Mouse (Mus musculus) embryo, embryonic 11.5 days (tissue): ENCODE data around the gene Lrp6.

Source experiments
- DNase-seq: peaks from one replicate; pipeline ENCODE4 v3.0.0-alpha.2; 2012; ENCODE audit warnings: low read depth, low spot score

Lrp6 gene

DNA sequence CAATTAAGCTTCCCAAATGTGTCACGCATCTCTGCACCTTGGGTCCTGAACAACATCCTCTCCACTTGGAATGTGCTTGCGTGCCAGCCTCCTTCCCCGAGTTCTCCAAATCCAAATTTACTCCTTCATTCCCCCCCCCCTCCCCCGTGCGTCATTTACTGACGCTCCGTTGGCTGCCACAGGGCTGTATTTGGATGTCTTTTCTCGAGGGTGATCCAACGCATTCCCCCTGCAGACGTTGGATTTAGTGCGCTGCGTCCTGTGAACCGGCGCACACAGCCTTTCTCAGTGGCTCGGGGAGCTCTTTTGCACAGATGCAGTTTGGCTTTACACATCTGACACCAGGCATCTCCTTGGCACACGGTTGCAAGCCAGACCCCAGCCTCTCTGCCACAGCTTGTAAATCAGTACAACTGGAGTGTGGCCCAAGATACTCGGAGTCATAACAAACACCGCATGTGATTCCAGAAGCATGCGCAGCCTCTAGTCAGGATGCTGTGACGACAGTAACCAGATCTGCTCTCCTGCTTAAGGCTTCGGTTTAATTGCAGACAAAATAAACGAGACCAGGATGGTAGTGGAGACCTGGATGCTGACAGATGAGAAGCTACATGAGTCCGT is 127.3 kb downstream of the Lrp6 start:
- no peak for DNase-seq

DNA sequence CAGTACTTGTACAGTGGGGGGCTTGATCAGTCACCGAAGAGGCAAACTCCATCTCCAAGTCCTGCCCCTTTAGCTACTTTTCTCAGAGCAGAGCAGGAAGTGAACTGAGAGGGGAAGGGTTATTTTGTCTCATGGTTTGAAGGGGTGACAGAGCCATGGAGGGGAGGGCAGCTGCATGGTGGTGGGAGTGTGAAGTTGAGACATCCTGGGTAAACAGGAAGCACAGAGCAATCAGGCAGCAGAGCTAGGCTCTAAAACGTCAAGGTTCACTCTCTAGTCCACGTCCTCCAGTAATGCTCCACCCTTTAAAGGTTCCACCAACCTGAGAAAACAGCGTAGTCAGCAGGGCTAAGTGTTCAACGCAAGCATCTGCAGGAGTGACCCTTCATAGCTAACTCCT is 129.8 kb downstream of the Lrp6 start:
- DNase-seq: no peak

DNA sequence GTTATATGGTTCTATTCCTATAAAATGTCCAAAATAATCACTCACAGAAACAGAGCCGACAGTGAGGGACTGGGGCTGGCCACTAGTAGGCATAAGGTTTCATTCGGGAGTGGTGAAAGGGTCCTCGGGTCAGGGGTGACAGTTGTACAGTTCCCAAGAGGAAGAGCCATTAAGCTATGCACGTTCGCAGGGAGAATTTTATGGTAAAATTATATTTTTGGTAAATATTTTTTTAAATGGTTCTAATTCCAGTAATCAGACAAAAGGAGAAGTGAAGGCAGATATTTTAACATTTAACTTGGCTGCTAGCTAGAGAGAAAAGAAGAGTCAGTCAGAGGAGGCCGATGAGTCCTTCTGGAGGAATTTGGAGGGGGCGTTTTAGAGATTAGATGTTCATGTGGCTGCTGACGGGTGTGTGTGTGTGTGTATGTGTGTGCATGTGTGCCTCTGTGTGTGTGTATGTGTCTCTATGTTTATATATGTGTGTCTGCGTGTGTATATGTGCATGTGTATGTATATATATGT is 131.8 kb downstream of the Lrp6 start:
- DNase-seq: no peak

DNA sequence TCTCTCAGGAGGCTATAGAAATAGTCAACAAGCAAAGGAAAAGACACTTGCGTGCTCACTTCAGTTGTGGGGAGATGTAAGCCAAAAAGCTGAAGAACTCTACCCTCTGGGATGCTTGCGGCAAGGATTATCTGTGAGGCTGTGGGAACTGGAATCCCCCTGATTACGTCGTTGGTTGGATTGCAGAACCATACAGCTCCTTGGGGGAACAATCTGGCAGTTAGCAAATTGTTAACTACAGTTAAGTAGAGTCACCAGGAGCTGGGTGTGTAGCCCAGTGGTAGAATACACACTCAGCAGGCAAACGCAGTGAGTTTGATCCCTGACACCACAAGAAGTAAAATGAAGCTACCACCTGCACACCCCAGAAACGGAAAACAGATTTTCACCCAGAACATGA is 132.7 kb downstream of the Lrp6 start:
- no peak for DNase-seq

DNA sequence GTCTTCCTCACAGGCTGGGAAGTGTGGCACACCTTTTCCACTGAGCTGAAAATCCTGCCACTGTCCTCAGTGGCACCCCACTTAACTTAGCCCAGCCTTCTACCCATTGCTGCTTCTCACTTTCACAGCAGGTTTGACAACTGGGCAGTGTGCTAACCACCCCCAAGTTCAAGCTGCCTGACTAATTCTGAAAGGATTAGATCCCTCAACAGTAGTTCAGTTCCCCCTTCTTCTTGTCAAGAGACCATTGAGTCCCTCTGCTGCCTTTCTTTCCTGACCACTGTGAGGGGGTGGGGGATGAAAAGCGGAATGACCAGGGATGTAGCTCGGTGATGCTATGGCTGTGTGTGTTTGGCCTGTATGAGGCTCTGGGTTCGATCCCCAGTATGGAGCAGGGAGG is 133.5 kb downstream of the Lrp6 start:
- DNase-seq: no peak

DNA sequence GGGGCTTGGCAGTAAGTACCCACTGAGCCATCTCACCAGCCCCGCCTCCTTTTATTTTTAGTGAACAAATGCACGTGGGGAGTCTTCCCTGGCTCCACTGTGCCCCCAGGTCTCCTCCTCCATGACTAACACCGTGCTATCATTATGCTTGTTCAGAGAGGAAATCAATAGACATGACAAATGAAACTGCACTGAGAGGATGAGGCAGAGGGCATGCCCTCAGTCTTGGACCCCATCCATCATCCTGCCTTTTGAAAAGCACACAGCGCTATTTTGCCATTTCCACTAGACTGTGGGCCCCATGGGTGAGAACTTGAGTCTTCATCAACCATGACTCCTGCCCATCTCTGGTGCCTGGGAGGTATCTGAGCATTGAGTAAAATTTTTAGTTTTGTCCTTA is 135.2 kb downstream of the Lrp6 start:
- no peak for DNase-seq

DNA sequence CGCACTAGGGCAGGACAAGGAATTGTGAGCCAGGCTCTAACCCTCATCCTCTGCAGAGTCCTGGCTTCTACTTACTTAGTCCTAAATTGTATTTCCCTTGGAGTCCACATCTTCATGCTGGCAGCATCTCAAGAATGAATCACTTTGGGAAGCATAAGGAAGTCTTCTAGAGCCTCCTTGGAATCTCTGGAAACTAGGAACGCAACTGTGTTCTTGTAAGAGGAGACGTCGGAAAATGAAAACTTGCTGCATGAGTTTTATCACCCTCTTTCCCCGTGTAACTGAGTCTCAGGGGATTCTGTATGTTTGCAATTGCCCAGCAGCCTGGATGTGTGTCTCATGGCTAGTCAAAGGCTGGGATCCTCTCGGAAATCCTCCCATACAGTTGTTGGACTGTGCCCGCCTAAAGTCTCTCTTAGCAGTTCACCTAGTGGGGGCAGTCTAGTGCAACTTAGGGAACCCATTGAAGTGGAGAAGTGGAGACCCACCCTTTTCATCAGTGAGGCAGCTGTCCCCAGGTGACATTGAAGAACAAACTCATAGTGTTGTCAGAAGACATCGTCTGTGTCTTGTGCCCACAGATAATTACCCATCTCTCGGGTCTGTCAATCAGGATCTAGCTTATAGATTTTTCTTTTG is 136.5 kb downstream of the Lrp6 start:
- DNase-seq: no peak

DNA sequence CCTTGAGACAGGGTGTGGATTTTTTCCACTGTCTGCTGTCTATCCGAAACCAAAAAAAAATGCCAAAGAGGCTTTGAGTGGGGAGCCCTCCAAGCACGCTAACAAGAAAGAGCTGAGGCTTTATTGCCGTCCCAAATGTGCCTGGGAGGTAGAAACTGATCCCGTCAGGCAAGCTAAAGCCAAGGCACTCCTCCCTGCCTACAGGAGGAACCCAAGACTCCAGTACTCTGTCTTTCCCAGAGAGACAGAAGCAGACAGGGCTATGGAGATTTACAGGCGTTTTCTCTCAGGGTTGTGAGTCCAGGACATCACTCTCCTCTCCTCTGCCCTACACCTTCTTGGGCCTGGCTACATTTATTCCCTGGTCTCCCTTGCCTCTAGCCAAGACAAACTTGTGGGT is 138.3 kb downstream of the Lrp6 start:
- DNase-seq: no peak

DNA sequence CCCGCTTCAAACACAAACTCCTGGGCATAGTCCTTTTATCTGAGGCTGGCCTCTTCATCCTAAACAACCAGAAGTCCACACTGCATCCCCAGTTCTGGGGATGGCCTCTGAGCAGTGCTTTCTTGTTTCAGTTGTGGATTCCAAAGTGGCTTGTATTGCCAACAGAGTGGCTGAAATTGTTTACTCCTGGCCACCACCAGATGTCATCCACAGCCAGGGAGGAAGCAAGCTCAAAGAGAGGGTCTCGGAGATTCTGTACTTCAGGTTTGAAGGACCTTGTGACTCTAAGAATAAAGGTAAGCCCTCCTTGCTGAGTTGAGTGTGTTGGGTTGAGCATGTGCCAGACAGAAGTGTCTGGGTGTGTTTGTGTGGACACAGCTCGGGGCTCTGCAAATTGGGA is 139.6 kb downstream of the Lrp6 start:
- DNase-seq: no peak

DNA sequence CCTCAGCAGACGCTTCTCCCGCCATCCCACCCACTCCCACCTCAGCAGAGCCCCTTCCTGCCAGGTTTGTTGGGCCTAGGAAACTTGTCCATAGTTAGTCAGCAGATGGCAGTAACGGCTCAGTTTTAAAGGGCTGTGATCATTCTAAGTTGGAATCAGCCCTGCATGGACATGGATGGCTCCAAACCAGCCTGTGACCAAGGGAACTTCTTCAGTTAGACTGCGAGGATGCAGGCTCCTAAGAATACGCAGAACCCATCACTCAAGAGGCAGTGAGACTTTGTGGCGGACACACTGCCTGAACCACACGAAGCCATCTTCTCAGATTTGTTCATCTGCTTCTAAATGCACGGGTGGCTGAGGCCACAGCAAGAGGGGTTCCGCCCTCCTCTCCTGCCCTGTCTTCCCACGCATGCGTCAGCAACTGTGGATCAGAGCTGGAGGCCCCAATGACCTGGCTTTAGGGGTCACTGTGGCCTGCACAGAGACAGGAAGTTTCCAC is 141.5 kb downstream of the Lrp6 start:
- DNase-seq: peak; percentile 63

DNA sequence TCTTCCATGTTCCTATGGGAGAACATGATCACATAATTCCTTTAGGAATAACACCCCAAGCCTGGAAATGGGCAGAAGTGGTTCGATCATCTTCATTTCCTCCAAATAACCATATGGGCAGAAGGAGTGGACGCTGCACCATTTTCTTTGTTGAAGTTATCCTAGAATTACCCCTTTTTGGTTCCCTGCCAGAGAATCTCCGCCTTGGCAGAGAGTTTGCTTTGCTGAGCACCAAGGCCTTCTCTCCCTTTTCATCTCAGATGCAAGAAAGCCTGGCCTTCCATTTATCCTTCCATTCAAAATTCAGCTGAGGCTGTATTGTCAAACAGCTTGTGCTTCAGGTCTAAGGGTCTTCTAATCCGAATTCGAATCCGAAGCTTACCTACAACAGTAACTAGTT is 144.8 kb downstream of the Lrp6 start:
- DNase-seq: no peak

DNA sequence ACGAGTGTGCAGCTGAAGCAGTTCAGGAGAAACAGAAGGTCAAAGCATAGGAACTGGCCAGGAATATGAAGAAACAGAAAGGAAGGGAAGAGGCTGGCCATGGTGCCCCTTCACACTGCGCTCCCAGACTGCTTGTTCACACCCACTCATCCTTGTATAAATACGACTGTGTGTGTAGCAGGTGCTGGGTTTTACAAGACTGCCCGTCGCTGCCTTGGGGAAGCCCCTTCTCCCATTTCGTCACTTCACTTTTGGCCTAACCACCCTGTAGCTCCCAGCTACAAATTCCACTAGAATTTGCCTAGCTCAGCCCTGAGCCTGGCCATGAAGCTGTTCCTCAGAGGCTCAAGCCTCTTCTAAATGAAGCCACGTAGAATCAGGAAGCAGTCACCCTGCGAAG is 146.4 kb downstream of the Lrp6 start:
- DNase-seq: no peak

DNA sequence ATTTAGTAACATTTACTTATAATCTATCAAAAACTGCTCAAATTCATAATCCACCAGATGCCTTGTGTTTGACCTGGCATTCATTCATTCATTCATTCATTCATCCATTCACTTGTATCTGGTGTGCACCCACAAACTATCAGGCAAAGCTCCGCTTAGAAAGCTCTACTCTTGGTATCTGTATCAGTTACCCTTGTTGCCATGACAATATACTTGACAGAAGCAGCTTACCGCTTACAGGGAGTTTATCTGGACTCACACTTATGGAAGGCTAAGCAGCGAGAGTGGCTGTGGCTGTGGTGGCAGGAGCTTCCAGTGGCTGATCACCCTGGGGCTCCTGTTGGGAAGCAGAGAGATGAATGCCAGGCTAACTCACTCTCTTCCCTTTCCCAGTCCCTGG is 148.9 kb downstream of the Lrp6 start:
- DNase-seq: no peak

DNA sequence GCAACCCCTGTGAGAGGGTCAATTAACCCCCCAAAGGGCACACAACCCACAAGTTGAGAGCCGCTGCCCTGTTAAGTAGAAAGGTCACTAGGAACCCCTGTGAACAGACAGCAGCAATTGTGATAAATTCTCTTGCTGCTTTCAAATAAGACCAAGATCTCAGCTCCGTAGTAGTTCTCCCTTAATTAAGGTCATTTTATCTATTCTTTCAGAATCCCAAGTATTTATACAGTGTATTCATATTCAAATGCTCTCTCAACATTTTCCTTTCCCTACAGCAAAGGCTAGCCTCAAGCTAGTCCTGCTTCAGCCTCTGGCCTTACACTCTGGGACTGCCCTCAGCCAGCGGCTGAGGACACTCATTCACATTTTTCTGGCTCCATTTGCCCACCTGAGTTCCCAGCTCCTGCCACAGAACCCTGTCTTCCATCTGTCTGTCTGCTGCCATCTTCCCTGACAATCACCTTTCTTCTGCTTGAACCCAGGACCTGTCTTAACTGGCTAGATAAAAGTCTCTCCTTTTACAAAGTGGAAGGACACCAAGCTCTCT is 150.1 kb downstream of the Lrp6 start:
- no peak for DNase-seq

DNA sequence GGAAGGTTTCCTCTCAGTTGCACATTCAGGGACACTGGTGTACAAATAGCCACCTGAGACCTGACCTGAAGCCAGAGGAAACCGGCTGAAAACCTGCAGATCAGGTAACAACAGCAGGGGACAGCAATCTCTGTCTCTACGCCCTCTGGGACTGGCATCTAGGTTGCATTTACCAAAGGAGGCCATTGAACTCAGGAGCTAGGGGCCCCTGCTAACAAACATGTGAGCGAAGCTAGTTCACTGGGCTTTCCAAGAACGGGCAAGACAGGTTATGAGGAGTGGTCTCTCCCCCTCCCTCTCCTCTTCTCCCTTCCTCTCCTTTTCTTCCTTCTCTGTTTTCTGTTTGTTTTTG is 152.3 kb downstream of the Lrp6 start:
- DNase-seq: no peak

DNA sequence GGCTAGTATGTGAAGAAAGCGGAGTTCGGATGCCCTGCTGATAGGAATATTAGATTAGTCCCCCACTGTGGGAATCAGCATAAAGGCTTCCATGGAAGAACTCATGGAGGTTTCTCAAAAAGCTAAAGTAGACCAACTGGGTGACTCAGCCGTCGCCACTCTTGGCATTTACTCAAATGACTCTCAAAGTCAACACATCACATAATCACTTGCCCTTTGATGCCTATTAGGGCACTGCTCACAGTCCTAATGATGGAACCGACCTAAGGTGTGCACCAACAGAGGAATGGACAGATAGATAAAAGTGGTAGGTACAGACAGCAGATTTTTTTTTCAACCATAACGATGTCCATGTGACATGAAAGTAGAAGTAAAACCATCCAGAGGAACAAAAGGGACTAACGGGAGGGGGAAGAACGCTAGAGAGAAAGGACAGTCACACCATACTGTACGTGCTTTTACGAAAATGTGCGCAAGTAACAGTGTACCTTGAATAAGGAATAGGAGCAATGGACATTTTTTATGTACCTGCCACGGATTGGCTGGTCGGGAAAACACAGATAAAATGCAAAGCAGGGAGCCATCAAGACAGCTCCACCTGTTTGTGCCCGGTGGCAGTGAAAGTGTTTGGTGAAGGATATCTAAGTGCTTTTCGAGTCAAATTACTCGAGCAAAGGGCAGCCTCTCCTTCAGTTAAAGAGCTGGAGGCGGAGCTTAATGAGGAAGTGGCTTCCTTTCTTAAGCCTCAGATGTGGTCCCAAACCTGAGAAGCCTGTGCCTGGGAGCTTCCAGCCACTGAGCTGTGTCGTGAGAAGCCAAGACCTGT is 152.8 kb downstream of the Lrp6 start:
- DNase-seq: no peak

DNA sequence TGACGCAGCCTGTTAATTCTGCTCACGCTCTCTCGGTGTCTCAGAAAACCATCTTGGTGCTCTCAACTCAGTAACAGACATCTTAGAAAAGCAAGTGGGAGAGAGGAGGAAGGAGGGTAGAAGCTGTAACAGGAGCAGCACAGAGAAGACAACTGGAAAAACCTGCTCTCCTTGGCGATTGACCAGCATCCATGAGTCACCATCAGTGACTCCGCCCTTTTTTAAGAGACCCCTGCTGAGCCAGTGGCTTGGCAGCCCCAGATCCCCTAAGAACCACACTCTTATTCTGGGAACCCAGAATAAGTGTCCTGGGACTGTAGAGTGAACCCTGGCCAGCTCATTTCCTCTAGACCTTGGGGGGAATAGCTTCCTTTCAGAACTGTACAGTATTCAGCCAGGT is 159.5 kb downstream of the Lrp6 start:
- no peak for DNase-seq

DNA sequence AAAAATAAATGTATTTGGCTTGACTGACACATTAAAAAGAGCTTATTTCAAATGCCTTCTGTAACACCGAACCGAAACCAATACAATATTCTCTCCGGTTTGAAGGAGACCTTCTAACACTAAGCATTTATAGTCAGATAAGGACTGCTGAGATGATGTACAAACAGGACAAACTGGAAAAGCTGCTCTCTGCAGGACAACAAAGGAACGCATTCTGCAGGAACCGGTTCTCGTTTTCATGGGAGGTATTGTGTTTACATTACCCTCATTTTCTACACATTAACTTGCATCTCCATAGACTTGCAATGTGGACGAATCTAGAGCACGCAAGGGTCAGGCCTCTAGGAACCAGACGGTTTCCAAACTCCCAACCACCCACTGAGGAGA is 163.1 kb downstream of the Lrp6 start:
- DNase-seq: no peak

DNA sequence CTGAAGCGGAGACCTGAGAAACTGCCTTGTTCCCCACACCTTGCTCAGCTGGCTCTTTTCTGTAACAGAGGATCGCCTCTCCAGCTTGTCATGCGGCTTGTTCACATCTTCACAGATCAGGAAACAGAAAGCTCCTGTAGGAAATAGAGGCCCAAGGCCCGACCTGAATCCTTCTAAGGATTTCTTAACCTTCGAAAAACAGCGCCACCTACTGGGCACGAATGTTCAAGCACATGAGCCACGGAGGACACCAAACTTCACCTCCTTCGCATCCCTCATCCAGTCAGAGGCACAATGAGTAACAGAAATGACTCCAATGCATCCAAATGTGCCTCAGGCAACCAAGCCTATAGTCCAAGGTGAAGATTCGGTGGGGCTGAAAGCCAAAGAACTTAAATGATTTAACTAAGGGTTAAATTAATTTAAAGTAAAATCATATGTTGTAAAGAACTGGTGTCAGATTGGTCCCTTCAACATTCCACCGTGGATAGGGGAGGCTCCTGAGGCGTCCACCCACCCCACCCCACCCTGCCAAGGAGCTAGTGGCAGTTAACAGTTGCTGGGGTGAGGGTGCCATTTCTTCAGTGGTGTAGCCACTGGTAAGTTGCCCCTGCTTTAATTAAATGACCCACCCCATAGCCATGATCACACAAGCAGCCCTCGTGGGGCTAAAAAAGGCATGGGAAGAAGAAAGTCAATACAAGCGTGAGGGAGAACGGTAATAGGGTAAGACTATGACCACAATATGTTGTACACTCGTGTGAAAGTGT is 163.7 kb downstream of the Lrp6 start:
- DNase-seq: peak; percentile 61
